ENCODE assay signal across 13 mouse cellular contexts in genomic region chr2:103607926-103608325, GRCm38 (mm10). TPM values are rescaled to one million over a fixed set of nuclear protein-coding genes. Genes with fewer than 3 reads are reported as not detected.
DNase-seq lines count a peak whose midpoint lies in the region; ATAC-seq lines count a peak whose summit lies in the region.
"Had no signal": no experiment of that assay in that cellular context is flagged by ENCODE, and none has a peak within 500 bp of the region (broad histone marks: within the 10 kb centered on the region; RNA-seq: fewer than 3 reads in every experiment).

No protein-coding gene starts in this region.

- H3K9ac ChIP-seq in midbrain, embryonic 13.5 days (replicated peaks) = no peak overlapping the region
- no peak overlapping the region for H3K9ac ChIP-seq in midbrain, embryonic 11.5 days (ENCODE audit: low read length)
- H3K9ac ChIP-seq in lung, embryonic 16.5 days (ENCODE audit: low read length) = no peak overlapping the region
- H3K9ac ChIP-seq: midbrain, embryonic 15.5 days had no signal

- H3K4me2 ChIP-seq in midbrain, embryonic 13.5 days (replicated peaks) = no peak overlapping the region
- no peak overlapping the region for H3K4me2 ChIP-seq in midbrain, embryonic 11.5 days
- H3K4me2 ChIP-seq in lung, embryonic 16.5 days (ENCODE audit: low read depth, low read length) = 0 out of 2 replicates have a peak overlapping the region, but pooled peaks have one; percentile 7
- H3K4me2 ChIP-seq: liver, embryonic 11.5 days; midbrain, embryonic 15.5 days had no signal

- H3K4me3 ChIP-seq in midbrain, embryonic 13.5 days (replicated peaks) = no peak overlapping the region
- no peak overlapping the region for H3K4me3 ChIP-seq in midbrain, embryonic 11.5 days (ENCODE audit: low read depth, low read length)
- H3K4me3 ChIP-seq in lung, embryonic 16.5 days (ENCODE audit: low read length) = no peak overlapping the region
- H3K4me3 ChIP-seq: gastrocnemius, adult 2 months; midbrain, embryonic 15.5 days had no signal

- H3K27ac ChIP-seq in midbrain, embryonic 13.5 days = no peak overlapping the region
- H3K27ac ChIP-seq in midbrain, embryonic 11.5 days (ENCODE audit: low read depth, low read length) = no peak overlapping the region
- H3K27ac ChIP-seq in lung, embryonic 16.5 days (ENCODE audit: low read length) = peak overlapping the region; percentile 59
- H3K27ac ChIP-seq: gastrocnemius, adult 2 months; midbrain, embryonic 15.5 days had no signal

- 91% methylated on average over 10 of the region's 10 CpGs for WGBS in midbrain, embryonic 13.5 days
- 88% methylated on average over 10 of the region's 10 CpGs for WGBS in midbrain, embryonic 11.5 days
- 42% methylated on average over 10 of the region's 10 CpGs for WGBS in lung, embryonic 16.5 days

- H3K36me3 ChIP-seq in midbrain, embryonic 13.5 days = no peaks in the 10 kb centered on the region
- no peaks in the 10 kb centered on the region for H3K36me3 ChIP-seq in midbrain, embryonic 11.5 days (ENCODE audit: control insufficient read depth, insufficient read depth, low read length)
- H3K36me3 ChIP-seq in lung, embryonic 16.5 days (ENCODE audit: control insufficient read depth, insufficient read depth, low read length) = no peaks in the 10 kb centered on the region
- H3K36me3 ChIP-seq: midbrain, embryonic 15.5 days had no signal

- peak; percentile 41; the same call in 1 of the 2 replicates for ATAC-seq in cerebellum, adult (ENCODE audit: insufficient number of reproducible peaks, low FRiP score, low TSS enrichment)
- 0 out of 2 replicates have a peak, but pooled peaks have one; percentile 37 for ATAC-seq in midbrain, embryonic 13.5 days
- ATAC-seq in midbrain, embryonic 11.5 days (ENCODE audit: low FRiP score) = no peak
- ATAC-seq in lung, embryonic 16.5 days (ENCODE audit: low read depth) = peak; percentile 94
- ATAC-seq: intestine, postnatal 0 days; midbrain, embryonic 15.5 days had no signal

- no peak for DNase-seq in cerebellum, postnatal 4 days (ENCODE audit: low spot score in 2 of 2)
- no peak for DNase-seq in midbrain, embryonic 11.5 days (ENCODE audit: low spot score, missing footprints)
- peak; percentile 32 to 53 for DNase-seq in thymus, postnatal 36 days
- DNase-seq in kidney, postnatal 14 days = no peak
- no peak for DNase-seq in kidney, adult 8-10 months
- DNase-seq: adrenal gland, adult 2 months; gastrocnemius, adult 2 months had no signal

- H3K9me3 ChIP-seq in midbrain, embryonic 13.5 days = no peaks in the 10 kb centered on the region
- no peaks in the 10 kb centered on the region for H3K9me3 ChIP-seq in midbrain, embryonic 11.5 days (ENCODE audit: control insufficient read depth, low read length)
- no peaks in the 10 kb centered on the region for H3K9me3 ChIP-seq in lung, embryonic 16.5 days (ENCODE audit: control insufficient read depth, low read length)
- H3K9me3 ChIP-seq: midbrain, embryonic 15.5 days had no signal

- H3K4me1 ChIP-seq in midbrain, embryonic 13.5 days (replicated peaks) = peaks cover 7% of the 10 kb centered on the region; the same call in 1 of the 2 replicates
- no peaks in the 10 kb centered on the region for H3K4me1 ChIP-seq in midbrain, embryonic 11.5 days (ENCODE audit: control insufficient read depth, insufficient read depth, low read length)
- peaks cover 20% of the 10 kb centered on the region for H3K4me1 ChIP-seq in lung, embryonic 16.5 days (replicated peaks; ENCODE audit: control insufficient read depth, insufficient read depth, low read length)

- H3K27me3 ChIP-seq in midbrain, embryonic 13.5 days = no peaks in the 10 kb centered on the region
- H3K27me3 ChIP-seq in midbrain, embryonic 11.5 days (ENCODE audit: control insufficient read depth, insufficient read depth, low read length) = no peaks in the 10 kb centered on the region
- H3K27me3 ChIP-seq in lung, embryonic 16.5 days (ENCODE audit: control insufficient read depth, insufficient read depth, low read depth, low read length) = no peaks in the 10 kb centered on the region
- H3K27me3 ChIP-seq: midbrain, embryonic 15.5 days had no signal

RNA-seq across cellular contexts. Expression of gene Abtb2, which starts 41.8 kb away (rescaled TPM):
- polyA plus RNA-seq in midbrain, embryonic 13.5 days (2015; fragmentation: Nextera tagmentation; extraction: Ambion mirVana) = 11.2 and 12.8 TPM in 2 replicates
- polyA plus RNA-seq in midbrain, embryonic 11.5 days (2014; fragmentation: Nextera tagmentation; extraction: Ambion mirVana) = 9.6 and 12.1 TPM in 2 replicates
- 6.6 and 7.7 TPM in 2 replicates for polyA plus RNA-seq in lung, embryonic 16.5 days (2015; fragmentation: Nextera tagmentation; extraction: Ambion mirVana)

Comparison
In these comparisons a context has a peak if more than half of its experiments do, and no peak if none do; other contexts are left out.
1. DNase-seq: peak in thymus, postnatal 36 days (2 of 2); none in cerebellum, postnatal 4 days (0 of 2), midbrain, embryonic 11.5 days (single experiment), kidney, postnatal 14 days (single experiment) and kidney, adult 8-10 months (0 of 2).